Mouse (Mus musculus): ENCODE results near the gene Gm28043. TPM values are rescaled to one million over a fixed set of nuclear protein-coding genes. Genes with fewer than 3 reads are reported as not detected.

The Gm28043 gene
- total RNA-seq, 4 experiments from 2014 or later: 0.35 to 0.87 (median 0.59) TPM

DNA sequence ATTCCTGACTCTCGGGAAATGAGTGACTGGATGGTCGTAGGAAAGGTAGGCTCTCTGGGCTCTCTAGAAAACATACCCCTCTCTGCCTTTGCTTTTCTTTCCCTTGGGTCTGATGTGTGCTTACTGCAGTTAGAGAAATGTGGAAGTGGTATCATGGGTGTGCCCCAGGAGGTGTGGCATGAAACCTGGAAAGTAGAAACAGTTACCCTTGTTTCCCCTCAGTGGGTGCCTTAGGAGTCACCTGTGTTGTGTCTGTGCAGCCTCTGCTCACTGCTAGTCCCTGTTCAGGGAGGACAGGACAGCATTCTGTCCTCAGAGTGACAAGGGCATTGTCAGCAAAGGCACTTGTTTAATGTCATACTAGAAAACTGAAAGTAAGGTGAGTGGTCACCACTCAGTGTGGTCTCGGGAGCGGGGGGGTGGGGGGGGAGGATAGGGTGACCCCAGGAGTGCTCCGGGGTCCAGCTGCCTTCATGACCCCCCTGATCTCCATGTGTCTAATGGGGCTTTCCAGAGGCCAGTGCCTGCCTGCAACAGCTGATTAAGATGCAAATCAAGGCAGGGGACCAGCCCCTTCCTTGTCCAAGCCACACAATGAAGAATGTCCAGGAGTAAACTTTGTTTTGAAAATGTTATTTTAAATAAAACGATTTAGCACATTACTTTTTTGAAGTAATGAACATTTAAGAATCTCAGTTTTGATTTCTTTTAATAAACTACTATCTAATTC lies 64.5 kb downstream of the Gm28043 start:
- DNase-seq (ENCODE audit: low spot score in 2 of 2): no peak

DNA sequence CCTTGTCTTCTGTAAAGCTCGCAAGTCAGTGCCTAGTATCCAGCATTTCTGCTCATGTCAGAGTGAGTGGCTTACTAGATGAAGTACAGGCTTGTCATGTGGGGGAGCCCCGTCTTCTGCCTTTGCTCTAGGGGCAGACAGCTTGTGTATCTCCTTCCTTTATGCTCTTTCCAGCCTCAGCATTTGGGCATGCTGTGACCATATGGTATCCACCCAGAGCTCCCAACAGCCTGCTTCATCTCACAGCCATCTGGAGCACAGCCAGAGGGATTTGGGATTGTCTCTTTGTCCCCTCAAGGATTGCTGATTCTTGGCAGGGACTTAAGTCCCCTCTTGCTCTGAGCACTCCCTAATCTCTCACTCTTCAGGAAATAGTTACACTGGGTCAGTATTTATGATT lies 65.5 kb downstream of the Gm28043 start:
- DNase-seq (ENCODE audit: low spot score in 2 of 2): no peak

DNA sequence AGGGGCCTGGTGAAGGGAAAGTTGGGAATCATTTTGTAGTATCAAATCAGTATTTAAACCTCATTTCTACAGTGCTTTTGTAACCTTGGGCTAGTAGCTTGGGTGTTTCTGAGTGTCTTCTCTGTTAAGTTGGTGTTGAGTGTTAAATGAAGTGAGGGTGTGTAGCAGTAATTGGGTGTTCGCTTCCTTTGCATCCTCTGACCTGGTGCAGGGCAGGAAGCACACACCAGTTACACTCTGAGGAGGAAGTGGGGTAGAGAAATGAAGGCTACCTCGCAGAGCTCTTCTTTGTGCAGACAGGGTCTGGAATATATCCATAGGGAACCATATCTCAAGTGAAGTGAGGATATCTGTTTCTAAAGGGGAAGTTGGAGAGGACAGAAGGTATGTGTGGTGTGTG lies 66.2 kb downstream of the Gm28043 start:
- no peak for DNase-seq (ENCODE audit: low spot score in 2 of 2)

DNA sequence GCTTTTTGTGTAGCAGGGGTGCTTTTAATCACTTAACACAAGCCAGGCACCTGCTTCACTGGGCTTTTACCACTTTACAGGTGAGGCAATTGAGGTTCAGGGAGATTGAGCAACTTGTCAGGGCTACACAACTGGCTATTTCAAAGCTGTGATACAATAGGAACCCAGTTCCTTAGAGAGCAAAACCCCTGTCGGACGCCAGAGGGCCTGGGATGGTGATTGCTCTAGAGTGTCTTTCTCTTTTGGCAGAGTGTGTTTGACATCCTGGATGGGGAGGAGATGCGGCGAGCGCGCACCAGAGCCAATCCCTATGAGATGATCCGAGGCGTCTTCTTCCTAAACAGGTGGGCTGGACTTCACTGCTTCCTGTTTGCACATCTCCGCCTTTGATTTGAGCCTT lies 67.0 kb downstream of the Gm28043 start:
- no peak for DNase-seq (ENCODE audit: low spot score in 2 of 2)

DNA sequence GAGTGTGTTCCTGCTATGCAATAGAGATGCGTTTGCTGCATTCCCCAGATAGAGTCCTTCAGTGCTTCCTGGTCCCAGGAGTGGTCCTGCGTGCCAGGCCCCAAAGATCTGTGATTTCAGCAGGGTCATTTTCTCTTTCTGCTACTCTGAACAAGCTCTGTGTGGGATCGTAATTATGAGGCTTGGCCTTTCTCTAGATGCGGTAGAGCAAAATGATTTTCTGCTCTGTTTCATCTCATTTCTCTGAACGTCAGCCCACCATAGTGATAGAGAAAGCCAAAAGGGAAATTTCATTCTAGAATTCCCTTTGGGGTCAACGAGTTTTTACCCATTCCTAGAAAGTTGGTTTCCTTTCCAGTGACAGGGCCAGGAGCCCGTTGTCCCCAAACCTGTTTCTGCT lies 67.6 kb downstream of the Gm28043 start:
- DNase-seq (ENCODE audit: low spot score in 2 of 2): no peak

DNA sequence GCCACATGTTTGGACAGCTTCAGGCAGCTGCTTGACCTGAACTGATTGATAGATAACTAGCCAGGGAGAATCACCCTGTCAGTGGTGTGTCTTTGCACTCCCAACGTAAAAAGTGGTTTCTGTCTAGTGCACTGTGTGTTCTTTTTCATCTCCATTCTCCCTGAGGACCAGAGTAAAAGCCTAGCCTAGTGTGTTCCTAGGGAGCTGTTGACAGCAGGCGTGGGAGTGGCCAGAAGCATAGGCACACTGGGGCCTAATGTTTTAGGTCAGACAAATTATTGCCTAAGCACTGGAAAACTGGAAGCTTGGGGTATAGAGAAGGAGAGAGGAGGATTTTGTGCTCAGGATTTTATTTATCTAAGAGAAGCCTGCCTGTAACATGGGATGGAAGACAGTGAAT lies 68.5 kb downstream of the Gm28043 start:
- no peak for DNase-seq (ENCODE audit: low spot score in 2 of 2)

DNA sequence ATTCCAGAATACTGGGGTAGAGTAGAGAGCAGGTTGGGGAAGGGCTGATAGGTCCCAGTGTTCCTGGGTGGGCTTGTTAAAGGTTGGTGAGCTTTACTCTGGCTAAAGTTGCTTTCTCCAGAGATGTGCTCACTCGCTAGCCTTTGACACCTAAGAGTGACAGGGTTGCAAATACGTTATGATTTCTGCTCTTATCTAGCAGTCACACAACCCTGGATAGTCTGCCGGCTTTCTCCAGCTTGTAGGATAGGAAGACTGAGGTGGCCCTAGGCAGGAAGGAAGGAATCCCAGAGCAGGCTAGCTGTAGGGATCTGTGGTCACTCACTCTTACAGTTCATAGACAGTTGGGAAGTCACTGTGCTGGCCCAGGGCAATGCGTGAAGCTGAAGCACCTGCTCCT lies 69.6 kb downstream of the Gm28043 start:
- DNase-seq (ENCODE audit: low spot score in 2 of 2): no peak

DNA sequence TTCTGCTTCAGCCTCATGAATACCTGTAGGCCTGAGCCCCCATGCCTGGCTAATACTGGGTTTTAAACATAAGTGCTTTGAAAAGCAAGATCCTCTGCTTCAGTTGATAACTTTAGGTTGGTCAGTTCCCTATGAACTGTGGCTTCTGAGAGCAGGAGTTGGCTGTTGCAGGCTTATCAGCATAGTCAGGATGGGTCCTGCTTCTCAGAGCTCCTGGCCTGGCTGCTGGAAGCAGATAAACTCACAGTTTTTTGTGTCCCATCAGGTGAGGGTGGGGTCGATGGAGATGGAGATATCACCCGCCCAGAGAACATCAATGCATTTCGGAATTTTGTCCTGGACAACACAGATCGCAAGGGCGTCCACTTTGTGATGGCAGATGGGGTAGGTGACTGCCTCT lies 72.1 kb downstream of the Gm28043 start:
- DNase-seq (ENCODE audit: low spot score in 2 of 2): no peak

DNA sequence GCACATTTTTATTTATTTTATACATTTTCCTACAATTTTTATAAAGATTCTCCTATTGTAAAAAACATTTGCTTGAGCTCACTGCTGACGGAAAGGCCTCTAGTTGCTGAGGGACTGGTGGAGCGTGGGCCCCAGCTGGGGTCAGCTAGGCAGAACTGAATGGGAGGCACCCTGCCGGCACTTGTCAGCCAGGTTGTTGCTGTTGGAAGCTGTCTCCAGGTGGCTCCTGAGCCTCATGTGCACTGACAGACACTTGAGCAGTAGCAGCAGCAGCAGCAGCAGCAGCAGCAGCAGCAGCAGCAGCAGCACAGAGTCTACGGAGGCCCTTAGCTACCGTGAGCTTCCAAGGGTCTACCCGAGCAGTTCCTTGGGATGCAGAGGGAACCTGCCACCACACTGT lies 72.7 kb downstream of the Gm28043 start:
- DNase-seq (ENCODE audit: low spot score in 2 of 2): no peak

DNA sequence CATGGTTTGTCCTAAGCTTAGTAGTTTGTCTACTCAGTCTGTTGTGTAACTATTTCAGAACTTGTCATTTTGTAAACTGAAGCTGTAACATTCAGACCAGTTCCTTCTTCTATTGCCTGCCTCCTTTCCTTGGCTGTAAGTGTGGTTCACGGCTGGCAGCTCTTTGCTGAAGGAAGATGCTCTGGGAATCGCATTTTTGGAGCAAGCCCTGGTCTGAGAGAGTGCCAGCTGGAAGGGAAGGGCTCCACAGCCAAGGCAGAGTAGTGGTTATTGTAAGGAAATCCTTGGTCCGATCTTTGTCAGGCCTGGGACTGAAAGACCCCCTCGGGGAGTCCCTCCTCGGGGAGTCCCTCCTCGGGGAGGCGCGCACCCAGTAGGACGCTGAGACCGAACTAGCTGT lies 73.9 kb downstream of the Gm28043 start:
- no peak for DNase-seq (ENCODE audit: low spot score in 2 of 2)

DNA sequence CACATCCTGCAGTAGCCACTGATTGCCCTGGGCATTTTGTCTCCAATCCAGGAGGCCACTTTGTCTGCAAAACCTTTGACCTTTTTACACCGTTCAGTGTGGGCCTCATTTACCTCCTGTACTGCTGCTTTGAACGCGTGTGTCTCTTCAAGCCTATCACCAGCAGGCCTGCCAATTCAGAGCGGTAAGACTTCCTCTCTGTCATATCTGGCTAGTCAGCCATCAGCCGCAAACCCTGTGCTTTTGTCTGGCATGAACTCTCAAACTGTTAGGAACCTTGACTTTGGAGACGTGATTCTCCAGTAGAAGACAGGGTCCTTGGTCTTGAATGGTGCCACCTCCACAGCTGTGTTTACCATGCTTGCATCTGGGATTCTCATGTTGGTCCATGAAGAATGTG lies 75.6 kb downstream of the Gm28043 start:
- DNase-seq (ENCODE audit: low spot score in 2 of 2): no peak

DNA sequence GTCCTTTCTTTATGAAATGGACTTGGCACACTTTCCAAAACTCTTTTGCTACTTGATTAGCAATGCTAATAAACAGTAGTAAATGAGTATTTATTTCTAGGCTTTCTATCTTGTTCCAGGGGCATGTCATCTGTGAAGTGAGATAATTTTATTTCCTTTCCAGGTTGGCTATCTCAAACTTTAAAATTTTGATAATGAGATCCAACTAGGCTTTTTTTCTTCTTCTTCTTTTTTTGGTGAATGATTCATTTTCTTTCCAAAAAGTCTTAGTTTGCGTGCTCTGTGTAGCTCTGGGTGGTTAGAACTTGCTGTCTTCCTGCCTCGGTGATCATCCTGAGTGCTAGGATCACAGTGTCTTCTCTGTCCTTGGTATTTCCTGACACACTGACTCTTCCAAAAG lies 78.2 kb downstream of the Gm28043 start:
- DNase-seq (ENCODE audit: low spot score in 2 of 2): no peak

DNA sequence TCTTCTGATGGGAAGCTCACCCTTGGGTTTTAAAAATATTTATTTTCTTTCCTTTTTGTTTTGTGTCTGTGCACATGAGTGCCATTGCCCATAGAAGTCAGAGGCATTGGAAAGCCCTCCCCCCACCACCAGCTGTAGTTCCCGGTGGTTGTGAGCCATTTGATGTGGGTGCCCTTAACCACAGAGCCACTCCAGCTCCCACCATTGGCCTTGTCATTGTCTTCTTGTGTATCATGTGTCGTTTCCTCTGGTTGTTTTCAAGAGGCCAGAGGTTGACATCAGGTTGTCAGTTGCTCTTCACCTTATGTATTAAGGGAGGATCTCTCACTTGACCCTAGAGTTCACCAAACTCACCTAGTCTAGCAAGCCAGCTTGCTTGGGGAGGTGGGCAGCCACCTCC lies 78.9 kb downstream of the Gm28043 start:
- DNase-seq (ENCODE audit: low spot score in 2 of 2): no peak

DNA sequence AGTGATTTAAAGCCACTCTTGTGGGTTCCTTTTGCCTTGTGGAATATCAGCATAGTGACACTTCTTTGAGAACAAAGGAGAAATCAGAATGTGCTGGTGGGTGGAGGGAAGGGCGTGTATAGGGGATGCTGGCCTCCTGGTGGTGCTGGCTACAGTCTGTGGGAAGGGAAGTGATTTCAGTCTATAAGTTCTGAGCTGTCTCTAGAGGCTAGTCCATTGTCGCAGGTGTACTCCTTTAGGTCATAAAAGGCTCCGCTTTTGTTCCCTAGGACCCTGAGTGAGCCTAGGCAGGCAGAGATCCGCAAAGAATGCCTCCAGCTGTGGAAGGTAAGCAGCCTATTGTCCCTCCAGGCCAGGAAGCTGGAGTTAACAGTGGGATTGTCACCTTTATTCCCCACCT lies 79.8 kb downstream of the Gm28043 start:
- no peak for DNase-seq (ENCODE audit: low spot score in 2 of 2)

DNA sequence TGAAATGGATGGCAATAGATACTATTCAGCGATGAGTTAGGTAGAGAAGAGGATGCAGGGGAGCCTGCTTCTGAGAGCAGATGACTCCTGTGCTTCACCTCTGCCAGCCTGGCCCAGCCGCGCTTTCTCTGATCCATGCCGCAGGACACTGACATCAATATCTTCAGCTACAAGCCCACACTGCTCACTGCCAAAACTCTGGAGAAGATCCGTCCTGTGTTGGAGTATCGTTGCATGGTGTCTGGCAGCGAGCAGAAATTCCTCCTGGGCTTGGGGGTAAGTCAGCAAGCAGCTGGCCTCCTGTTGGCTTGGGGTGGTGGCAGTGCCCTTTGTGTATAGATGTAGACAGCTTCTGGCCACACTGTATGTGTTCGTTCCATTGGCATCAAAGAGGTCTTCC lies 82.3 kb downstream of the Gm28043 start:
- DNase-seq (ENCODE audit: low spot score in 2 of 2): peak; percentile 37 to 60

DNA sequence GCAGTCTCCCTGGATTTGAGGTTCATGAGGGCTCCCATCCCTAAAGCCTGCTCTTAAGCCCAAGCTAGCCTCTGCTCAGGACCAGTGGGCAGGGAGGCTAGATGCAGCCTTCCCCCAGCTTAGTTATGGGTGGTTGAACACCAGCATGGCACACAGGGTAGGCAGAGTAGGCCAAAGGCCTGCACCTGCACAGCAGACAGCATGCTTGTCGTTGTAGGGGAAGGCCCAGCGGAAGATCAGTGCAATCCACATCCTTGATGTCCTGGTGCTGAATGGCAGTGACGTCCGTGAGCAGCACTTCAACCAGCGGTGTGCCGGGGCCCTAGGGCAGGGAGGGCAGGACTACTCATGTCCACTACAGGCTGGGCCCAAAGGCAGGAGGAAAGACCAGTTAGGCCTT lies 83.7 kb downstream of the Gm28043 start:
- no peak for DNase-seq (ENCODE audit: low spot score in 2 of 2)

DNA sequence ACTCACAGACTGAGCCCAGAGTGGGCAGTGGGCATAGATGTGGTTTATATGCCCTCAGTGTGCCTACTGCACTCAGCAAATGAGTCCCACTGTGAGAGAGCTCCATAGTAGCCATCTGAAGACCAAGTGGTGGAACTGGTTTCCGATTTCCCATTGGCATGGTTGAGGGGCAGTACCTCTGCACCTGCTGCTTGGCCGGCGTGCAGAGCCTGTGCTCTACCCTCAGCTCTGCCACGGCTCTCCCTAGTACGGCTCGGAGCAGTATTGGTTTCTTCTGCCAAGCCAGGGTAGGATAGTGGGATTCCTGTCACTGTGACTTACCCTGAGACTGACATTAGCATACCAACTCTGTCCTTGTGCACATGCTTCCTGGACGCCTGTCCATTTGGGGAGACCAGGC lies 85.9 kb downstream of the Gm28043 start:
- DNase-seq (ENCODE audit: low spot score in 2 of 2): peak; percentile 22 to 53

DNA sequence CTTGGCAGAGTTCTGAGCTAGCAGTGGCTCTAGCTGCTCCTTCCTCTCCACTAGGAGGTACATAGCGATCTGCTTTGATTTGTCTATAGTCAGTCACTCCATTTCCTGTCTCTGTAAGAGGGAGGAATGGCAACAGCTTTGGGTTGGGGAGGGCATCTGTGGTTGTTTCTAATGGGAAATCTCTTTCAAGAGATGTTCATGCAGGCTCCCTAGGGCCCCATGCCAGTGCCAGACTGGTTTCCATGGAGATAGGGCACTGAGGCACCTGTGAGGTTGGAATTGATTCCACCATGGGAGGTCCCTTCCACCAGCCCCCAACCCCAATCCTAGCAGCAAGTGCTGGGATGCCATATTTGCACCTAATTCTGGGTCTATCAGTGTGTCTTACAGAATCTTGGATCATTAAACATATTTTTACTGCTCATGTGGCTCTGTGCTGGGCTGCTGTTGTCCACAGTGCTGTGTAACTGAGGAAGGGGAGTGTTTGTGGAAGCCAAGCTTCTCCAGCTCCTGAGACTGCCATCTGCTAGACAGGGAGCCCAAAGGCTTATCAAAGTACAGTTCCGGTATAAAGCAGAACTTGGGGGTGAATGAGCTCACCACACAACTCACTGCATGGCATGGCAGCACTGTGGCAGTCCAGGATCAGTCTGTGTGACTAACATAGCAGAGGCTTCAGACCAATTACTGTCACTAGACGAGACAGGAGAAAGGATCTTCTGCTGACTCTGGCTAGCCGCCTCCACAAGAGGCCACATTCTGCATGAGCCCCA lies 88.4 kb downstream of the Gm28043 start:
- DNase-seq (ENCODE audit: low spot score in 2 of 2): no peak

DNA sequence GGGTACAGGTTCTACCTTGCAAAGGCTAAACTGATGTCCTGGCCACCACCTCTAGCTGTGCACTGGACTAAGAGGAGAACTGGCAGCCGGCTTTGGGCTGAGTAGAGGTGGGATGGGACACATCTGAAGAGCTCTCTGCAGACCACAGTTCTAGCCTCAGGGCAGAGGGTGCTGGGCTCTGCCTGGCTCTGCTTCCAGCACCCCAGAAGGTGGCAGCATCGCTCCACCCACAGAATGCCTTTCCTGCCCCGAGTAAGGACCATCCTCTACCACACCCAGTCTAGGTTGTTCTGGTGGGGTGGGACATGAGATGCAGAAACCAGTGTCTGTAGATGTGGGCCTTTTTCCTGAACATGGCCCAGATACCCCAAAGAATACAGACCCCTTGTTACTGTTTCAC lies 90.1 kb downstream of the Gm28043 start:
- no peak for DNase-seq (ENCODE audit: low spot score in 2 of 2)

DNA sequence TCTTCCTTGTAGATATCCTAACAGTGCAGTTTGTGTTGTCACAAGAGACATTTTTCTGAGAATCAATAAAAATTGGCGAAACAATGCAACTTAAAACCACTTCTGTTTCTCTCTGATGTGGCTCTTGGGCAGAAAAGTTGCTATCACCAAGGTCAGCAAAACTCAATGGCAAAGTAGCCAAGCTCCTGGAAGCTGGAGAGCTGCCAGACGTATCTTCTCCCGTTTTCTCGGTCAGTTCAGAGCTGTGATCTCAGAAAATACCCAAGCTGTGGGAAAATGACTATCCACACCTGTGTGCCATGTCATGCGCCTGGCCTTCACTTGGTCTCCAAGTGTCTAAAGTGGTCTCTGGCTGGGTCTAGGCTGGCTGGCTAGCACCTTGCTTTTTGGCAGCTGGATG lies 91.2 kb downstream of the Gm28043 start:
- no peak for DNase-seq (ENCODE audit: low spot score in 2 of 2)

DNA sequence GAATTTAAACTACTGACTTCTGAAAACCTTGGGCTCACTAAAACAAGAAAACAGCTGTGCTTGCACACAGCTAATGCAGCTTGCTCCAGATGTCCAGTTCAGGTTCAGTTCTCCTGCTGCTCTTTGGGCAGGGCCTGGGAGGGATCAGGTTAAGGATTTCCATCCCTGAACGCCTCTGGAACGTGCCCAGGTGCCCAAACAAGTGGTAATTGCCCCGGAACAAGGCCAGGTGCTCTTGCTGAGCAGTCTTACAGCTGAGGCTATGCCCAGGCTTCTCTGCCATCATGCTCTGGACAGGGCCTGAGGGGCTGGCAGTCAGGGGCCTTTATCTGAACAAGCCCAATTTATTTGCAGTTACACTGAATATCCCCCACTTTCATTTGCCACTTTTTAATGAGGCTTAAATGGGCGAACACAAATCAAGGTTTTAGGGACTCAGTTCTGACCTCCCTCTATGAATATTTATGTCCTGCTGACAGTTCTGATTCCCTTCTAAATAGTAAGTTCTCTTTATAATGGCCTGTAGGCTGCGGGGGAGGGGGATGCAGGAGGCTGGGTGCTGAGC lies 92.4 kb downstream of the Gm28043 start:
- no peak for DNase-seq (ENCODE audit: low spot score in 2 of 2)

DNA sequence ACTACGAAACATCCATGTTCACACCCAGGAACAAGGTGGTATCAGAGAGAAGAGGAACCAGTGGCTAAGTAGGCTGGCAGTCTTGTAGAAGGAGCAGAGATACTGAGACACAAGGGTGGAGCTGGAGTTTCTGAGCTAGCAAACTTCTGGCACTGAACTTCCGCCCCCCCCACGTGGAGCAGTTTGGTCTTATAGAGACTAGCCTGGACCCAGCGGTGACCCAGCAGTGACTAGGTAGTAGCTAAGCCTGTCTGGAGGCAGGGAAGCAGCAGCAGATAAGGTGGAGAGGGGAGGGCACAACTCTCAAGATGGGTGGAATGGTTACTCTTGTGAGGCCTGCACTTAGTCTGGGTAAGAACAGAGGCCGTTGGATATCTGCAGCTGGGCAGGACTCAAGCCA lies 94.1 kb downstream of the Gm28043 start:
- DNase-seq (ENCODE audit: low spot score in 2 of 2): no peak

DNA sequence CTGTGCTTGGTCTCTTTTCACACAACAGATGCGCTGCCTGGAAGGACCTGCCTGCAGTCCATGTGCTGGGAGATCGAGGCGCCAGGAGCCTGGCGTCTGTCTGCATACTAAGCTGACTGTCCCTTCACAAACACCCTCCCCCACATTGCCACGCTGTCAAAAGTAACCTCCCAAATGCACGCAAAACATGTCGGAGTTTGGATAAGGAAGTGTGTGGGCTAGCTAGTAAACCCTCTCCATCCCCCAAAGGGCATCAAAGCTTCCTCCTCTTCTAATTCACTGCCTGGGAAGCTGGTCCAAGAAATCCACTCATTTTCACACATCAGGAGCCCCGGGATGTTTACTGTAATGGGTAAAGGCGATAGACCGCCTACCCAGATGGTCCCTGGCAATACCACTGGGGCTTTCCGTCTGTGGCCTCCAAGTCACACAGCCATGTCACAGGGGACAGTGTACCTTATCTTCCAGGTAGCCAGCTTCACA lies 95.9 kb downstream of the Gm28043 start:
- no peak for DNase-seq (ENCODE audit: low spot score in 2 of 2)
